Mouse (Mus musculus) cerebellum, adult 11-12 months (tissue): ENCODE measurements around the gene Kcnd3.
A peak's percentile ranks its signal among the peaks of the same experiment; 100 is the strongest.

Source experiments
- DNase-seq: peaks from one replicate; pipeline ENCODE4 v3.0.0; 2022

Kcnd3 gene

GRCm38 (mm10) chr3:105466538-105466937, 14.4 kb downstream of the Kcnd3 start:
- DNase-seq, result peak; percentile 2

DNA sequence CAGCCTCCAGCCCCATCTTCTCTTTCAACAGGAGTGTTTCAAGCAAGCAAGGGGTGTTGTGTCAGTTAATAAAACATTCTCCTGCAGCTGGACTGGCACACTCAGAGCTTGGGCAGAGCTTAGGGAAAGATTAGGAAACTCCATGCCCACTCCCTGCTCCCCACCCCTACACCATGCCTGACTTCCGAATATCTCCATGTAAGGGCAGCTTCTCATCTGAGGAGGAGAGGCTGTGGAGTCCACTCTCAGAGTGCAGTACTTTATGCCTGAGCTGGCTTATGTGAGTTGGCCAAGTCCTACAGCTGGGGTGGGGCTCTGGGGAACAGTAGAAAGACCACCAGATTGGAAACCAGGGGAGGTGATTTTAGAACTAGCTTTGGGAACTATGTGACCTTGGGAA, 20.4 kb downstream of the Kcnd3 start:
- no peak for DNase-seq

DNA sequence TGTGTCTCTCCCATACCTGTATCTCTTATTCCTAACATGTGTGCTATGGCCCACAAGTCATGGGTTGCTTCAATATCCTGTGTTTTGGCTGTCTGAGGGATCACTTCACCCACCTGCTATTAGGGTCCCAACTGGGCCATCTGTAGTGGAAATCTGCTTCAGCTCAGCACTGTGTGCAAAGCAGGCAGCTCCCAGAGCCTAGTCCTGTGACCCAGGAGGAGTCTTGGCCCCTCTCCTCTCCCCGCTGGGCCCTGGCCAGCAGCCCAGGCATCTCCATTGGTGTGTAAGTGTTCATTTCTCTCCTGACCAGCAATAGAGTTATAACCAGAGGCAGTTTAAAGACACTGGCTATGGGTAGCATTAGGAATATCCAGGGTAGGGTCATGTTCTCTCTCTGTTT, 24.3 kb downstream of the Kcnd3 start:
- DNase-seq, result peak; percentile 97

- peak; percentile 87 for DNase-seq
Measured at GRCm38 (mm10) chr3:105478876-105479275, 26.7 kb downstream of the Kcnd3 start.

DNA sequence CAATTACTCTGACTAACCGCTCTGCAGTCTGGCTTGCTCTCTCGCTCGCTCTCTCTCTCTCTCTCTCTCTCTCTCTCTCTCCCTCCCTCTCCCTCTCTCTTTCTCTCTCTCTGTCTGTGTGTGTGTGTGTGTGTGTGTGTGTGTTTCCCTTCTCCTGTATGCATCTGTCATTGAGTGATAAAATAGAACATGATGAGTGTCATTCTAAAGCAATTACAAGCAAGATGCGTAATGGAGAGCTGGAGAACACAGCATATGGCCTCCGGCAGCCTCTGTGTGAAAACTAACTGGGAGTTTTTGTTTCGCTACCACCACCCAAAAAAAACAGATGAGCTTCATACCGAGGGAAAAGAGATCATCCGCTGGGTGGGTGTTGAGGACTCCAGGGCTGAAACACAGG, 29.3 kb downstream of the Kcnd3 start:
- DNase-seq, result no peak

DNA sequence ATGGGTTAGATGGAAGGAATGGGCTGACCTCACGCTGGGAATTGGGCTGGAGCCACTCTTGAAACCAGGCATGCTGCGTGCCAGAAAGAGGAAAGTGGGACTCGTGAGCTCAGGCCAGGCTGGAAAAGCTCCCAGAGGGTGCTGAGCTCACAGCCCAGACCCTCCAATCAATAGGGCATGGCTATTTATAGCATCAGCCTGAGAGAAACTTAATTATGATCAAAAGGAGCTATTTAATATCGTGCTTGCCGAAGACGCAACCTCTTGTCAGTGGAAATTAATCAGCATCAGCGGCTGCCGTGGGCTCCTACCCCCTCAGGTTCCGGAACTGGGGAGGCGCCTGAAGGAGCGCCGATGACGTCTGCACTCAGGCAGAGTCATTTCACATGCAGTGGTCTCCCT, 31.5 kb downstream of the Kcnd3 start:
- no peak for DNase-seq

- DNase-seq, result no peak
Measured at GRCm38 (mm10) chr3:105487171-105487570, 35.0 kb downstream of the Kcnd3 start.

GRCm38 (mm10) chr3:105489607-105490006, 37.5 kb downstream of the Kcnd3 start:
- DNase-seq, result peak; percentile 79

DNA sequence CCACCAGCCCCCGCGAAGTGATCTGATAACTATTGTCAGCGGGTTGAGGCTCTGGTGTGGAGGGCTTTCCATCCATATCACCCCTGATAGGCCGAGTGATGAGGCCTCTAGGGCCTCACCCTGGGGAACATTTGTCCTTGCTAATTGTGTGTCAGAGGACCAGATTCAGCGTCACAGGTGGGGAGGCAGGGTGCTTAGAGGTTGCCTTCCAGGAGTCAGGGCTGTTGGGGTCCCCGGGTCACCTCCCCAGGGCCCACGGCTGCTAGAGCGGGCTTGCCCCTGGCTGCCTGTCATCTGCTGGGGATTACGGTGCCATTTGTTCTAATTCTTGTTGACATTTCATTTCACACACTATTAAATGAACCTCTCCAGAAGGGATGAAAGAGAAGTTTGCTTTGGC, 42.8 kb downstream of the Kcnd3 start:
- no peak for DNase-seq

GRCm38 (mm10) chr3:105496216-105496615, 44.1 kb downstream of the Kcnd3 start:
- peak; percentile 38 for DNase-seq

GRCm38 (mm10) chr3:105496935-105497334, 44.8 kb downstream of the Kcnd3 start:
- no peak for DNase-seq

DNA sequence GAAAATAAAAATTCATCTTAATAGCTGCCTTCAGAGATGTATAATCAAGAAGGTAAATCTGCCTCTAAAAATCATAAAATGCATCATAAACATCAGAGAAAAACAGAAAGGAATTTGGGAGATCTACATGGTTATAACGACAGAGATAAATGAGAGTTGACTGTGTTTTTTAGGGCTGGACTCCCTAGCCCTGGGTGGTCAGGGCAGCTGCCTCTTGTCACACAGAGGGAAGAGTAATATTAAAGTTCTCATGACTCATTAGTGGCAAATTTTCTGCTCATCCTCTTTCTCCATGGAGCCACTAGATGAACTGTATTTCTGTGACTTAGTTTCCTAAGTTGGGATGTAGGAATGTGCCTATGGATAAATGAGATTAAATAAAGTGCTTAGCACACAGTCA, 48.9 kb downstream of the Kcnd3 start:
- no peak for DNase-seq

- DNase-seq, result no peak
Measured at GRCm38 (mm10) chr3:105504272-105504671, 52.1 kb downstream of the Kcnd3 start.

DNA sequence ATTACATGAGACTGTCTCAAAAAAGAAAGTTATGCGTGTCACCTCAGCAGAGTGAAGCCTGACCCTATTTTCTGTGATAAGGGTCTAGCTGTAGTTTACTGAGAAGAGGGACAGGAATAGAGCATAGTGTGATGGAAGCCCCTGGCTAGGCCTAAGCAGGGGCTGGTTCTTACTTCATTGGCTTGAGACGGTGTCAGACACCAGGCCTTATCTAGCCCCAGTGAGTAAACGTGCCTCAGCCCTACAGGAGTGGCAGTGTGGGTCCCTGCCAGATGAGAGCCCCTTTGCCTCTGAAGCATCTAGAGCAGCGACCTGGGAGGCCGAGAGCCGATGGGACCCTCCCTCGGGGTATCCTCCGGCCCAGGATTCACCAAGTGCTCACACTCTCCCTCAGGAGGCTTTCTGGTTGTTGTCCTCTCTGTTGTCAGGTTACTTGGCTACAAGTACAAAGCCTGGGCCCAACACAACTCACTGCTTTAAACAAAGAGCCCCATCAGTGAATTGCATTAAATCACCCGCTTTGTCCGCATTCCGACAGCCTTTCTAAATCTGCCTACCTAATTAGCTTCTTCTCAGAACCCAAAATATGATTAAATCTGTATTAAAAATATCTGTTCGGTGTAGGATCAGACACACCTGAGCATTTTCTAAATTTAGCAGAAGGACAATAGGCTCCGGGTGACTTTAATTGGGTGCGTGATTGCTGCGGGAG, 53.2 kb downstream of the Kcnd3 start:
- DNase-seq, result no peak

DNA sequence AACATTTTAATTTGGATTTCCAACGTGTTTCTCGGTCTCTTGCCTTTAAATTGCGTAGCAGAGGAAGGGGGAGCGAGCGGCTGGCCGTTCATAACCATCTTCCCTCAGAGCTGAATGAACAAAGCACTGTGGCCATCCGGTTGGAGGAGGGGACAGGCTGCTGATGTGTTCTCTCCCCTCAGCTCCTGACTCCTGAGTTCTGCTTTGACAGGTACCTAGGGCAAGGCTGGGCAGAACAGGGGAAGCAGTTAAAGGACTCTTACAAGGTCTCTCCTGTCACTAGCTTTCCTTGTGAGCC, 53.7 kb downstream of the Kcnd3 start:
- DNase-seq, result no peak

DNA sequence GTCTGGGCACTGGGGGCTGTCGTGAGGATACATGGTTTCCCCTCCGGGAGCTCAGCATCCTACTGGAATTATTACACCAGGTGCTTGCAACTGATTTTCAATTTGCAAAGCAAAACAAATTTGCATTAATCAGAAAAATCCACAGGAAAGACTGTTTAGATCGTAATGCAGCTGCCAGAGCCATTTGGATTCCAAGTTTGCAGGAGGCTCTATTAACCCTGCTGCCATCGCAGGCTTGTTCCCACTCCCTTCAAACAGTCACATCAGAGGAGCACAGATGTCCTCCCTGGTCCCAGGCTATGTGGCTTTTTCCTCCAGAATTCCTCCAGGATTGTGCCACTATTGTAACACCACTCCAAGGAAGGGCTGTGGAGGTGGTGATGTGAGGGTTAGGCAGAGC, 54.5 kb downstream of the Kcnd3 start:
- no peak for DNase-seq

- no peak for DNase-seq
Measured at GRCm38 (mm10) chr3:105509321-105509720, 57.2 kb downstream of the Kcnd3 start.

DNA sequence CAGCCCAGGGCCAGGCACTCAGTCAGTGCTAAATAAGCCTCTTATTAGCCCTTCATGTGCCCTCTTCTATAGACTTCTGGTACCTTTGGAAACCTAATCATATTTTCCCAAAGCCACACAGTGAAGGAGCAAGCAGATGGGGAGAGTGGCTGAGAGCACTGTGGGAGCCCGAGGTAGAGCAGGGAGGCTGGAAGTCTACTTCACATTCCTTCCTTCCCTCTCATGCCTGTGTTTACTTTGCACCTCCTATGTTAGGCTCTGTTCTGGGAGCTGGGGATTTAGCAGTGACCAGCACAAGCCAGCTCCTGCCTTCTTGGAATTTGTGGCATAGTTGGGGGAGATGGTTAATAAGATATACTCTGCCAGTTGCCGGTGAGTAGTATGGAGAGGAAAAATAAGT, 59.7 kb downstream of the Kcnd3 start:
- no peak for DNase-seq

DNA sequence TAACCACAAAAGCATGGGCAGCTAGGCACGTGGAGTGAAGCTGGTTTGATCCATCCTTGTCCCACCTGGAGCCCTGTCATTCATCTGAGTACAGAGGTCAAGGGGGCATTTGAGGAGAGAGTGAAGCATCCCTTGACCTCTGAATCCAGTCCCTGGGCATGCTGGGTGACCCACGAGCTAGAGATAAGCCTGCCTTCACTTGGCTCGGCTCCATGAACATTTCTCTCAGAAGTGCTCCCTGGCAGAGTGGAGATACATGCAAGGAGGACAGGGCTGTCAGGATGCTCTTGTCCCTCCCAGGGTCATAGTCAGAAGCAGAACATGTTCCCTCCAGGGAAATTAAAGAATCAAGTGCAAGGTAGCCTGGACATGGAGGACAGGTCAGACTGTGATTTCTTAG, 62.1 kb downstream of the Kcnd3 start:
- DNase-seq, result no peak

DNA sequence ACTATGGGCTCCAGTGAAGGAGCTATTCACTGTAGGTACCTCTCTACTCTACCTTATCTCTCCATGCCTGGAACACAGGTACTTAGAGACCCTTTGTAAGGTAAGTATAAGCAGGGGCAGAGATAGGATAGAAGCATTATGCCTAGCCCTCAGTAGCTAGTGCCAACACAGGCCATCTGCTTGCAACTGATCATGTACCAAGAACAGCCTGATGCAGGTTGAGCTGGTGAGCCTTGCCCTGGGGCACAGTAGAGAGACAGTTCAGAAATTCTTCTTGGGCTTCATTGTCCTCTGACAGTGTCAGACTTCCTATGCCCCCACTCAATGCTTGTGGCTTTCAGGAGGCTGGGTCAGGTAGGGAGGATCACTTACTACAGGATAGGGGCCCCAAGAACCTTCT, 62.9 kb downstream of the Kcnd3 start:
- DNase-seq, result peak; percentile 72

DNA sequence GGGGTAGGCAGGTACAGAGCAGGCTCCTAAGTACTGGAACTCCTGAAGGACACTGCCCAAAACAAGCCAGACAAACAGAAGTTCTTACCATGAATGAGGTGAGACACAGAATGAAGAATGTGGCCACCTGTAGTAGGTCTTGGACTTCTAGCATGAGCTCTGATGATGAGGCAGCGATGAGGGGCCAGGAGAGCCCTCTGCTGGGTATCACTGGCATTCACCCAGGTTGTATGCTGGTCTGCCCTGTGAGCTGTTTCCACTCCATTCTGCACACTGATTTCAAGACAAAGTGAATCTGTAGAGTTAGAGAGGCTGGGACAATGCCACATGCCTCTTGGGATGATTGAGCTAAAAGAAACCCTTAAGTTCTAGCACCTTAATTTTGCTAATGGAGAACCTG, 63.5 kb downstream of the Kcnd3 start:
- no peak for DNase-seq

- DNase-seq, result no peak
Measured at GRCm38 (mm10) chr3:105520446-105520845, 68.3 kb downstream of the Kcnd3 start.

- DNase-seq, result peak; percentile 92
Measured at GRCm38 (mm10) chr3:105521178-105521631, 69.1 kb downstream of the Kcnd3 start.

- DNase-seq, result no peak
Measured at GRCm38 (mm10) chr3:105521639-105522038, 69.5 kb downstream of the Kcnd3 start.

- DNase-seq, result no peak
Measured at GRCm38 (mm10) chr3:105528860-105529259, 76.7 kb downstream of the Kcnd3 start.

GRCm38 (mm10) chr3:105529700-105530099, 77.6 kb downstream of the Kcnd3 start:
- no peak for DNase-seq
